Mouse (Mus musculus) cerebral cortex, adult 2 months (tissue): ENCODE measurements around the gene Samm50.

ENCODE experiments used
- WGBS: fragments of 180-500 bp; shearing (Covaris S2); methylation state at CpG from one replicate; pipeline ENCODE4 v1.1.7; 2018; 5-methylcytosine and 5-hydroxymethylcytosine counted together

The Samm50 gene

GRCm38 (mm10) chr15:84211564-84211963 lies 19.5 kb downstream of the Samm50 start:
- 85% methylated on average over 4 of the region's 4 CpGs for WGBS

DNA sequence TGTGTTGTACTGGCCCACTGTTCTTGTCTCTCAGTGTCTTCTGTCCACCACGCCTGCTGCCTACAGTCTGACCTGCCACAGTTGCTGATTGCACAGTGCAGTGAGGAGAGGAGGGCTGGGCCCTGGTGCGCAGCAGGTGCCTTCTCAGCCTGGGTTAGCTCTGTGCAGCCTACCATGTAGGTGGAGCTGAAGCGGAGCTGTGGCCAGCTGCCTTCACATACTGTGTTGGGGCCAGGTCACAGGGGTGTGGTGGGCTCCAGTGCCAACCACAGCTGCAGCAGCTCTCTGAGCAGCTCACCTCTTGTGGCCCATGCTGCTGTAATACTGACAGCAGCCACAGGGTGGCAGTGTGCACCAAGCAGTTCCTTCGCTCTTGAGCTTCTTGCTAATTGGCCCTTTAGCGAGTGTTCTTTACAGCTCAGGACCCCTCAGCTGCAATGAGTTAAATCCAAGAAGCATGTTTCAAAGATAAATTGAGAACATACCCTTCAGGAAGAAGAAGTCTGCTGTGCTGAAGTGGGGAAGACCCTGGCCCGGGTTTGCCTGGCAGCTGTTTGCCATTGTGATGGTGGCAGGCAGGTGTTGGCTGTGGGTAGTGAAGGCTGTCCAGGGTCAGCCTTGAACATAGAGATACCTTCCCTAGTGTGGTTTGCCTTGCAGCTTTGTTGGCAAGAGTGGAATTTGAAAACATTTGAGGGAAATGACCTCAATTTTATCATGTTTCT lies 20.2 kb downstream of the Samm50 start:
- 36% methylated on average over 6 of the region's 6 CpGs for WGBS

GRCm38 (mm10) chr15:84212756-84213105 lies 20.7 kb downstream of the Samm50 start:
- 92% methylated on average over 2 of the region's 2 CpGs for WGBS

DNA sequence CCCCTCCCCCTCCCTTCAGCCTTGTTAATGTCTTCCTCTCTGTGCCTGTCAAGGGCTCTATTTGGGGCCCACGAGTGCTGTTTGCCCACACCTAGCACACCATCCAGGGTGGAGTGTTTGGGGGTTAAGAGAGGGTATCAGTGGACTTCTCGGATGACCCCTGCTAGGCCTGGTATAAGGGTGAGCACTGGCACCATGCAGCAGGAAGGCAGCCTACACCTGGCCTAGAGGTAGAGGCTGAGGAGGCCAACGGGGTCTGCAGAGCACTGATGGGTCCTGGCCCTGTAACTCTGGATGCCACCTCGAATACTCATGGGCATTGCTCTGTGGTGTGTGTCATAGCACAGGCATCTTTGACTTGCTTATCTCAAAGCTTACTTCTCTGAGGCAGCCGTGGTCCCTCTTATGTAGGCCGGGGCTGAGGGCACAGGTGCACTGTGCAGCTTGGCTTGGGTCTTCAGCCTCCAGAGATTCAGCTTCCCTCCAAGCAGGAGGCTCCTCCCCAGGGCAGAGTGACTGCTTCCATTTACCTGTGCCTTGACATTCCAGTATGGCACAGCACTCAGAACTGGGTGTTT lies 21.2 kb downstream of the Samm50 start:
- WGBS: 92% methylated on average over 6 of the region's 6 CpGs

- 95% methylated on average over 7 of the region's 7 CpGs for WGBS
These were observed 22.4 kb downstream of the Samm50 start for GRCm38 (mm10) chr15:84214476-84214875.

- 84% methylated on average over 2 of the region's 2 CpGs for WGBS
These were observed 23.2 kb downstream of the Samm50 start for GRCm38 (mm10) chr15:84215273-84215672.

GRCm38 (mm10) chr15:84216461-84217084 lies 24.5 kb downstream of the Samm50 start:
- WGBS: 73% methylated on average over 7 of the region's 7 CpGs

GRCm38 (mm10) chr15:84217969-84218782 lies 26.1 kb downstream of the Samm50 start:
- 58% methylated on average over 23 of the region's 23 CpGs for WGBS

DNA sequence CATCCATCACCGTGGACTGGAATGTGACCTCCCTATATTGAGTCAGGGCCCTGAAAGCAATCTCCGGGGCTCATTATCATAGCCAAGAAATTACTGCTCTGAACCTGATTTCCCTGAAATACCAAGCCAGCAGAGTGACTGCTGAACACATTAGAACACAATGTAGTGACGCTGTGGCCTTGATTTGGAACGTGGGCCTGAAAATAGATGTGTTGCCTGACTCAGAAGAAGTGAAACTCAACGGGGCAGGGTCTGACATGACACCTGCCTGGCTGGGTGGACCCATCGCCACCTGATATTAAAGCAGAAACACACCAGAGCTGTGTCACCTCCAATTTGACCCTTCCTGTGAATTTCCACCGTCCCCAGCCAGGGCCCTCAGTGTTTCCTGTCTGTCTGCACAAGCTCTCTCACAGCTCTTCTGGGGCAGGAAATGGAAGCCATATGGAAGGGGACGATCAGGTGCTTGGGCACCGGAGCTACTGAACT lies 26.8 kb downstream of the Samm50 start:
- 40% methylated on average over 9 of the region's 9 CpGs for WGBS

DNA sequence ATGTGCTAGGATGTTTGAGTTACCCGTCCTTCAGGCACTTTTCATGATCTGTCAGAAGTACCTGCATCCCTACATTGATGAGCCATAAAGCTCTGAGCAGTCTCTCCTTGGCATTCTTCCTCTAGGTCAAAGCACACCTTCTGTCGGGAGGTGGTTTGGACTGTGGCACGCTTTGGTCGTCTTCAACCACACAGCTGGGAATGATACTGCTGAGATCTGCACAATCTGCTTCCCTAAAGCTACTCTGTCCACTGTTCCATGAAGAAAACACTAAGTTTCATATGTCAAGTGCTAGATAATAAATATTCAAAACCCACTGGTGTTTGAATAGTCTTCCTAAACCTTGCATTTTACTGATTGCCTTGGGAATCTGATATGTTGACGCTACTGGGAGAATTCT lies 29.5 kb downstream of the Samm50 start:
- 68% methylated on average over 5 of the region's 5 CpGs for WGBS

DNA sequence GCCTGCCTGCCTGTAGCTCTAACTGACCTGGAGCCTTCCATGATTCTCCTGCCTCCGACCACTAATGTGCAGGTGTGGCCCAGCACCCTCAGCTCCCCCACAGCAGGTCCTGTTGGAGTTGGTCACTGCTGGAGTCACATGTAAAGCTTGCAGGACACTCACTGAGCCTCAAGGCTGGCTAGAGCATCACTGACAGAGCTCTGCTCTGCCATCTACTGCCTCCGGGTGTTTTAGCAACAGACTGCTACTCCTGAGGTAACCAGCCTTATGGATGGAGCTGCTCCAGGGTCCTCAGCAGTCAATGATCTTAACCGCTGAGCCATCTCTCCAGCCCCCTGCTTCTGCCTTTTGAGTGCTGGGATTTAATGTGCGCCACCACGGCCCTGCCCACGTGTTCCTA lies 31.4 kb downstream of the Samm50 start:
- WGBS: 38% methylated on average over 6 of the region's 6 CpGs

DNA sequence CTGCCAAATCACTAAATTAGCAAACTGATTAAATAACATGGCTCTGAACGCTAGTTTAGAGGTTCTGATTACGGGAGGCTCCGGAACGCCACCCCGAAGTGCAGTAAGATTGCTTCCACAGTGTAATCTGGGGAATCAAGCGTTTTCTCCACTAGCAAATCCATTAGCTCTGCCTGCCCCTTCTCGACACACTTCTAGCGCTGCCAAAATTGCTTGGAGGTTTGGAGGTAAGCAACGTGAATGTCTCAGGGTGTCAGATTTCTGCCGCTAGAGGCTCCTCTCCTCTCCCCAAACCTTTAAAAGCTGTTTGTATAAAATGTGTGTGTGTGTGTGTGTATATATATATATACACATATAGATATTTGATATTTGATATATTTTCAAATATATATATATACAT lies 32.7 kb downstream of the Samm50 start:
- 39% methylated on average over 10 of the region's 10 CpGs for WGBS

GRCm38 (mm10) chr15:84226918-84227317 lies 34.9 kb downstream of the Samm50 start:
- 81% methylated on average over 15 of the region's 15 CpGs for WGBS

DNA sequence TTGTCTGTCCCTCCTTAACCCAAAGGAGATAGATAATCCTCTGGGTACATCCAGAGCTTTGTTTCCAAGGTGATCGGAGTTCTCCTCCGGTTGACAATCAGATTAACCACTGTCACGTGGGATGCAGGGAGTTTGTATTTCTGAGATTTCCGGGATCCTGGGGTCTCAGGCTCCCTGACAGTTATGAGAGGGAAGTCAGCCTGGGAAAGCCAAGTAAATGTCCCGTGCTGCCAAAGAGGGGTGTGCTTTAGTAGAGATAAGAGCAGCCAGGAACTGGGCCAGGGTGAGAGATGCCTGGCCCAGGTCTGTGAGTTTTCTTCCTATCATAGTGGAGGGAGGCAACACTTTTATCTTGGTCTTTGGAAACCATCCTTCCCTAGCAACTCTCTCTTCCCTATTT lies 38.6 kb downstream of the Samm50 start:
- WGBS: 32% methylated on average over 5 of the region's 5 CpGs

- 10% methylated on average over 16 of the region's 16 CpGs for WGBS
These were observed 39.2 kb downstream of the Samm50 start for GRCm38 (mm10) chr15:84231113-84231712.

GRCm38 (mm10) chr15:84231721-84232561 lies 39.9 kb downstream of the Samm50 start, which contains the start of gene Parvb:
Gene Parvb, plus strand, starts transcription at chr15:84232043.
- WGBS: 4% methylated on average over 53 of the region's 53 CpGs

DNA sequence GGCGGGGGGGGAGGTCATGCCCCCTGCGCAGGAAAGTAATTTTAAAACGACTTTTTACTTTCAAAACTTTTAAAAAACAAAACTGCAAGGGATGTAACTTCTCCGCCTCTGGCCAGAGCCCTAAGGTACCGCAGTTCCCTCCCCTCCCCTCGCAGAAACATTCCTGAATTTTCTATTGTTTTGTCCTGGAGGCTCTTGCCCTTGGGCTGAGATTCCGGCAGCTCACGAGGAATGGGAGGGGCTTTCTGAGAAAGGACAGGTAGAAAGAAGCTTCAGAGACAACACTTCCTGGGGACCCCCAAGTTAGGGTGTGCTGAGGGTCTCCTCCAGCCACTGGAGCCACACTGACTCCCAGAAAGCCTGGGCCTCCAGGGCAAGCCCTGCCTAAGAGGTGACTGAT lies 40.6 kb downstream of the Samm50 start:
- WGBS: 56% methylated on average over 8 of the region's 8 CpGs

DNA sequence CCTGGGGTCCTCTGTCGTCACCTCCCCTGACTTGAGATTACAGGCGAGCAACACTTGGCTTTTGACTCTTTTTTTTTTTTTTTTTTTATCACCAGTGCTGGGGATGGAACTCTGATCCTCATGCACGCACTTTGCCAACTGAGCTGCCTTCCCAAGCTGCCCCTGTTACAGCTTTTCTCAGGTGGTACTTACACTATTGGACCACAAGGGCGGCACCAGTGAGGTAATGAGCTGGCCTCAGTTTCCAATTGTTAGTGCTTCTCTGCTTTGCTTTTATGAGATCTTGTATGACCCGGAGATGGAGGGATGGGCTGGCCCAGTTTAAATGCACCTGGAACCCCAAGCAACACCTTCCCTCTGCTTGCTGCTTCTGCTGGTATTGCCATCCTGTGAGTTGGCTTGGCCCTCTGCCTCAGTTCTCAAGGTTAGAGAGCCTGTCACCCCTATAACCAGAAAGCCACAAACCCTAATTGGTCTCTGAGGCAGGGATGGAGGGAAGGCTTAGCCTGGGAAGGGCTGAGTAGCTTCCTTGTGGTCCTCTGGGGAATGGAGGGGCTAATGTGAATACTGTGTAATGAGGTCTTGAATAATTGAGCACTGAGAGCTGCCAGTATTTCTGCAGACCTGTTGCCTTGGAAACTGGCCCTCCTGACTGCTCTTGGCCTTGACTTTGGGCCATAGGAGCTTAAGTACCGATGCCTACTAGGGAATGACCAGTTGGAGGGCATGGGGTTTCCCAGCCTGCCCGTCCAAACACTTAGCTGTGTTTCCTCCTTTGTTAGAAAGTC lies 42.9 kb downstream of the Samm50 start:
- WGBS: 80% methylated on average over 7 of the region's 7 CpGs

DNA sequence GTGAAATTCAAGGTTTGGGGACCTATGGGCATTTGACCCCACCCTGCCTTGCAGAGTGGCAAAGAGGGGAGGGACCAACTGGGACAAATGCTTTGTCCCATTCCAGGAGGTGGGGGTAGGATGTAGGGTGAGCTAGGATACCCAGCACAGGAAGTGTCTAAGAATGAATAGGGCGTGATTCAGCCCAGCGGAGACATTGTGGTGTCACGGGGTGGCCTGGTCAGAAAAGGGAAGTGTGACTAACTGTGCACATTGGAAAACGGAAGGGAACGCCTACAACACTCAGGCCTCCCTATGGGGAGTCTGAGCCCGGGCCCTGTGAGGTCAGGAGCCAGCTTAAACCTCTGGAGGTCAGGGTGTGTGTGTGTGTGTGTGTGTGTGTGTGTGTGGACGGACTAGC lies 43.6 kb downstream of the Samm50 start:
- WGBS: 72% methylated on average over 7 of the region's 7 CpGs

- WGBS: 35% methylated on average over 15 of the region's 15 CpGs
These were observed 46.5 kb downstream of the Samm50 start for GRCm38 (mm10) chr15:84238552-84238951.
